Mouse (Mus musculus) spleen, postnatal 10 days (tissue): ENCODE results near the gene Nhsl1.
"Not testable (repeated sequence)": the region's sequence is repeated elsewhere in the genome, so short reads cannot be mapped to it uniquely, and the experiment has no call there.

Source experiments
- DNase-seq, 2 experiments: peaks; one replicate each; pipeline ENCODE4 v3.0.0; 2021 to 2022; ENCODE audit warnings: low spot score in 2 of 2

The Nhsl1 gene

DNA sequence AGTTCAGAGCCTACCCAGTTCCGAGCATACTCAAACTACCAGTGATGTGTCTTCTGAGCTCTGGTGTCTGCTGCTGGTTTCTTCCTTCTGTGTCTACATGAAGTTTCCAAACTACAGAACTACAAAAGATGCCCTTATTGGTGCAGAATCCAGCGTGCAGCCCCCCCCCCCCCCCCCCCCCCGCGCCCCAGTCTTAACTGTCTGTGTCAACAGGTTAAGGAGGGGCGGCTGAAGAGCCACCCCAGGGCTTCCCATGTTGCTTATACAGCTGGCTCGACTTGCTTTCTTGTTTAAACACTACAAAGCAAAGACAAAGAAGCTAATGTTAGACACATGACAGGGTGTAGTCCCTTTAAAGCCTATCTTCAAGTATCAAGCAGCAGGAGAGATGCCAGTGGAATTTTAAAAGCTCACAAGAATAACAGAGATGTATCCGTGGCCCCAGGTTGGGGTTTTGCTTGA, 127.6 kb downstream of the Nhsl1 start:
- DNase-seq: no peak

- no peak for DNase-seq
These were observed 128.5 kb downstream of the Nhsl1 start for GRCm38 (mm10) chr10:18447299-18447698.

DNA sequence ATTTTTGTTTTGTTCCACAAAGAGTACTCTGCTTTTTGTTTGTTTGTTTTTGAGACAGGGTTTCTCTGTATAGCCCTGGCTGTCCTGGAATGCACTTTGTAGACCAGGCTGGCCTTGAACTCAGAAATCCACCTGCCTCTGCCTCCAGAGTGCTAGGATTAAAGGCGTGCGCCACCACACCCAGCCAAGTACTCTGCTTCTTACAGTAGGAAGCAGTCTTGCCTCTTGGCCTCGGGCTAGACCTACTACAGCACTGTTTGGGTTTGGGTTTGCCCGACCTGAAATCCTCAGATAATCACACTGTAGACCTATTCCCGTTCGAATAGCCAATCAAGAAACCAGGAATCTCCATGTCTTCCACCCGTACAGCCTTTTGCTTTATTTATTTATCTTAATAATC, 130.1 kb downstream of the Nhsl1 start:
- not testable (repeated sequence) for DNase-seq

DNA sequence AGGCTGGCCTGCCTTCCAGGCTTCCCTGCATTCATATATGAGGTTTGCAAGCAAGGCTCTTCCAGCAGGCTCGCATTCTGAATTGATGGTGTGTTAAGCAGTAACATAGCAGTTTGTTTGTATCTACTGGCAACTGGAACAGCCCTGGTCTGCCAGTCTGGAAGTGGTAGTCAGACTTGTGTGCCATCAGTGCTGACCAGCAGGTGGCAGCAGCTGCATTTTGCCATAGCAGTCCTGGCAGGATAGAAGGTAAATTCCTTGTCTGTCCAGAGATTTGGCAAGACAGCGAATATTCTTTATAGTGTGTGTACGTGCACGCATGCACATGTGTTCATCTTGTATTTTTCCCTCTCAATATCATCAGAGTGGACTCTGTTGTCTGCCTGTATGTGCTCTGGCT, 134.6 kb downstream of the Nhsl1 start:
- DNase-seq: peak; percentile 33 to 61

DNA sequence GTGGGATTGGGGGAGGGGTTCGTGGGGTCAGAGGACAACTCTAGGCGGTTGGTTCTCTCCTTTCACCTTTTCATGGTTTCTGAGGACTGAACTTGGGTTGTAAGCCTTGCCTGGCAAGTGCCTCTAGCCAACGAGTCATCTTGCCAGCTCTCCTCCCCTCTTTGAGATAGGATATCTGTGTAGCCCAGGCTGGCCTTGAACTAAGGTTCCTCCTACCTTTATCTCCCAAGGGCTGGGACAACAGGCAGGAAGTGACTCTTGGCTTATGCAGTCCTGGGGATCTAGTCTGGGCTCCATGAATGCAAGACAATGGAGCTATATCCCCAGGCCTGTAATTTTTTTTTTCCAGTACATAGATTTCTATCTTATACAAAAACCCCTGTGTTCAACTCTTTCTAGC, 135.4 kb downstream of the Nhsl1 start:
- no peak for DNase-seq

- no peak for DNase-seq
These were observed 136.6 kb downstream of the Nhsl1 start for GRCm38 (mm10) chr10:18455301-18455920.

- DNase-seq: no peak
These were observed 139.2 kb downstream of the Nhsl1 start for GRCm38 (mm10) chr10:18457808-18458475.

GRCm38 (mm10) chr10:18461336-18461735, 142.6 kb downstream of the Nhsl1 start:
- DNase-seq: no peak

- no peak for DNase-seq
These were observed 144.5 kb downstream of the Nhsl1 start for GRCm38 (mm10) chr10:18463071-18463841.

DNA sequence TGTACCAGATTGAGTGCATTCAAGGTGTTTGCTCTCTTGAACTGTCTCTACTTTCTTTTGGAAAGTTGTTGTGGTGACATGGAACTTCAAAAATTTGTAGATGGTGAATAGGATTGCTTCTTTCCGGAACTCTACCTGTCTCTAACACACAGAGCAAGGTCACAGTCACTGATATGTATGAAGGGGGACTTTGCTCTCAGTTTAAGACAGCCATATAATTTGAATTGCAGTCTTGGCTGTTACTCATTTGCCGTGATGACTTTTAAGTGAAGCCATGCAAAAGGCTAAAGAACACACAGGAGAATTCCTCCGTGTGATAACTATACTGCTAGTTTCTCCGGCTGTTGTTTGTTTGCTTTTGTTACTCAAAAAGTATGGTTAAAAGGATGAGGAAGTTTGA, 149.6 kb downstream of the Nhsl1 start:
- DNase-seq: no peak

- peak in 1 of 2 experiments; percentile 22 for DNase-seq
These were observed 150.7 kb downstream of the Nhsl1 start for GRCm38 (mm10) chr10:18469279-18470135.

GRCm38 (mm10) chr10:18470351-18471060, 151.7 kb downstream of the Nhsl1 start:
- DNase-seq: no peak

- no peak for DNase-seq
These were observed 152.9 kb downstream of the Nhsl1 start for GRCm38 (mm10) chr10:18471648-18472047.

DNA sequence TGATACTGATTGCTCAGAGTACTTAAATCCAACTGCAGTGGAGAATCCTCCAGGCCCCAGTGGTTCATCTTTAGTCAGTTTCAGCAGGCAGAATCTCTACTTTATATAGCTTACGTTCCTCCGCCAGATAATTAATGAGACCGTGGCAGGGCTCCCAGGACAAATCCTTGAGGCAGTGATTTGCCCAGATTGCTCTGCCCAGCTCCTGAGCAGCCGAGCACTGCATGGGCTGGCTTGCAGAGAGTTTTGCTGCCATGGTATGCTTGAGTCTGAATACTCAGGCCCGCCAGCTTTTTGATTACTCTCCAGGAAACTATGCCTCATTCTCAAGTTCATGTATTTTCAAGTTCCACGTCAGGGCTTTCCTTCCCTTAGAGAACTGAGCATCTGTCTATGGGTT, 156.3 kb downstream of the Nhsl1 start:
- DNase-seq: no peak

DNA sequence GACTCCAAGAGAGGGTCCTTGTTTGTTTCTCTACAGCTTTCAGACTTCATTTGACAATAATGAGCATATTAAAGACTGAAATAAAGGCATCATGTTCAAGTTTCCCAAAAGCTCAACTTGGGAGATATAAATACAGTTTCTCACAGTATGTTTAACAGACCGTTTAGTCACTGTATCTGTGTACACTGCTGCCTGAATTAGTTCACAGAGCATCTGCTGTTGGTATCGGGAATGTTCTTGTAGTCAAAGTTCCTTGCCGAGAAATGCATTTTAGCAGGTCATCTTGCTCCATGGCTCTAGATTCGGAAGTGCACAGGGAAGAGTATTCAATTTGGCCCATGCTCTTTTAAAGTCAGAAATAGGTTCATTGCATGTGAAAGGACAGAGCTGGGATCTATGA, 159.5 kb downstream of the Nhsl1 start:
- DNase-seq: no peak

DNA sequence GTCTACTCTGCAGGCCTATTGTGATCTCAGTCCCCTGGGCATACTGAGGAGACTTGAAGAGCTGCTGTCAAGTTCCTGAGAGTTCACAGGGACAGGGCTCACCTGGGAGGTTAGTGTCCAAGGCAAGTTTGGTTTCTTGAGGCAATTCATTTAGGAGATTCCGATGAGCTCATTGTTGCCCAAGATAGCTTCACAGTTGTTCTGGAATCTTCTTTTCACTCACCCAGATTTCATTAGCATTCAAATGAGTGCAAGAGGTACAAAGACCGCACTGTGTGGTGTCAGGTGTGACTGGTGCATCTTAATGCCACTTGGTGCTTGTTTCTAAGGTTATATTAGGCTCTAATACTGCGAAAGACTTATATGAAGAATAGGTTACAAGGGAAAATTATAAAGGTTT, 160.5 kb downstream of the Nhsl1 start:
- DNase-seq: no peak

- DNase-seq: no peak
These were observed 162.1 kb downstream of the Nhsl1 start for GRCm38 (mm10) chr10:18480836-18481235.

DNA sequence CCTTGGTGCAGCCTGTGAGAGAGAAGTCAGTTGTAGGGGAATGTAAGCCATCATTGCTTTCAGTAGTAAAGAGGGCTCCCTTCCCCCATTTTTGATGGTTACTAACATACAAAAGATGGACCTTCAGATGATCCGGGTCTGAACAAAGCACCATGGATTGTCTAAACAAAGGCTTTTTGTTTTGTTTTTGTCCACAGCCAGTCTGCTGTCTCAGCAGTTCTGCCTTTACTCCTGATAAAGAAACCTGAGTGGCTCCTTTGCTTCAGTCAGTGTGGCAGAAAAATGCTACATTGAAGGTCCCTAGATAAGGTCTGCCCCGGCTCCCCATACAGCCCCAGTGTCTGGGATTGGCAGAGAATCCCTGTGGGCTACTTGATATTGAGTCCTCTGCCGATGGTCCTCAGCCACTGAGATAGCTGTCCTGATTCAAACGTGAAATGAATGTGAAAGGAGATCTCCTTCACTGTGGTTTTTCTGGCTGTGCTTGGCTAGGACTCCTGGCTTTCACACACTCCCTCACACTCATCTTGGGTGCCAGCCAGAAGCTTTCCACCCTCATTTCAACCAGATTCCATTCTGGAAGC, 163.9 kb downstream of the Nhsl1 start:
- no peak for DNase-seq

DNA sequence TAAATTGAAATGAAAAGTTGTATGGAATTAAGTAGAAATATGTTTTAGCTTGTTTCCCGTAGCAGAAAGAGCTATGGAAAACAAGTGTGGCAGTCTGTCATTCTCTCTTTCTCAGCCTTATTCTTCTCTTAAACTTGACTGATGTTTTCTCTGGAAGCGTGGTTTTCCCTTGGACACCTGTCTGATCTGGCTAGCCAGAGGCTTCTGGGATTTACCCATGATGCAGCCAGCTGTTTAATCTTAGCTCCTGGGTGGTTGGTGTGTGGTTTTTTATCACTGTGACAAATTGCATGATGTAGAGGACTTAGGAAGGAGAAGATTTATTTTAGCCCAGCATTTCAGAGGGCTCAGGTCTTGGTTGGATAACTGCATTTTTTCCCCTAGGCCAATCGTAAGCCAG, 164.9 kb downstream of the Nhsl1 start:
- no peak for DNase-seq

DNA sequence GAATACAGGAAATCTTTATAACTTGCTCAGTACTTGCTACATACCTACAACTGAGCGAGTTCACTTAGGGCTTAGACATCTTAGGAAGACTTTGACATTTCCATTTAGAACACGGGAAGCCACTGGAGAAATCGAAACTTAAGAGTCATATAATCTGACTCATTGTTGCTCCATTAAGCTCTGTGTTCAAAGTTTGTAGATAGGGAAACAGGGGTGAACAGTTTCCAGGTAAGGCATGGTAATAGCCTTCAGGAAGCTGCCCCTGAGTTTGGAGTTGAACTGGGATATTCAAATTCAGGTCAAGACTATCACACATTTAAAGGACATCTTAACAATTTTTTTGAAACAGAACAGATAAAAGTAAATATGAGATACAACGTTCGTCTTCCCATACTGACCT, 165.9 kb downstream of the Nhsl1 start:
- DNase-seq: no peak
